Mouse (Mus musculus): ENCODE measurements at regions not wholly inside any gene's neighbourhood (a gene's known extent, or its start where the extent isn't known, plus 50 kb on each side); places are given as distances from the start of the nearest gene placed in this dataset.
A peak's percentile ranks its signal among the peaks of the same experiment; 100 is the strongest.

DNA sequence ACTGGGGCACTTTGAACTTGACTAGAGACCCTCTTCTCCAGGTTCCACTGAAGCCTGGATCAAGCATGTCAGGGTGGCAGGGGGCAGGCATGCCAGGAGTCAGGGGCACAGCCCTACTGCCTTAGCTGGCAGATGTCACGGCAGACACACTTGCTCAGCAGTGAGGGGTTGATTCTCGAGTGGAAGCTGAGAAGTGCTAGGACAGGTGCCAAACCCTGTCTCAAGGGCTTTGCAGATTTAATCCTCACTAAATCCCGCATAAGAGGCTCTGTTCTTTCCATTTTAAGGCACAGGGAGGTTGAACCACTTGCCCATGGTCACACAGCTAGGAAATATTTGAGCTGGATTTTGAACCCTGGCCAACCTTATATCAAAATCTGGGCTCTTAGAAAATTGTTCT lies 223.5 kb upstream of the Mvb12b start:
- no peak for DNase-seq

DNA sequence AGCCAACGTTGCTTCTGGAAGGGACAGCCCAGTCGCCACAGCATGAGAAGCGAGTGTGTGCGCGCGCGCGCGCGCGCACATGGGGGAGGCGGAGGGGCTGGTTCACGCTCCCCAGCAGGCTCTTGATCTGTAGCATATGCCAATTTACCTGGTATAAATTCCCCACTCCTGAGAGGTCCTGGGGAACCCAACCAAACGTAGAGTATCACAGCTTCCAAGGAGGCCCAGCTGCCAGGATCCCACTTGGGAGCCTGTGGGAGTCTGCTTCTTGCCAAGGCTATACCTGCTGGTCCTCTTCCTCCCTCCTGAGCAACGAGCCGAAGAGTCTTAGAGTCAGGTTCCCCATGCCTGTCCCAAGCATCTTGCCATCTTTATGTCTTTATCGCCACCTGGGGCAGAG lies 222.8 kb upstream of the Mvb12b start:
- no peak for DNase-seq

- DNase-seq = no peak
Observed at GRCm38 (mm10) chr2:34107566-34108303, 220.0 kb upstream of the Mvb12b start.

DNA sequence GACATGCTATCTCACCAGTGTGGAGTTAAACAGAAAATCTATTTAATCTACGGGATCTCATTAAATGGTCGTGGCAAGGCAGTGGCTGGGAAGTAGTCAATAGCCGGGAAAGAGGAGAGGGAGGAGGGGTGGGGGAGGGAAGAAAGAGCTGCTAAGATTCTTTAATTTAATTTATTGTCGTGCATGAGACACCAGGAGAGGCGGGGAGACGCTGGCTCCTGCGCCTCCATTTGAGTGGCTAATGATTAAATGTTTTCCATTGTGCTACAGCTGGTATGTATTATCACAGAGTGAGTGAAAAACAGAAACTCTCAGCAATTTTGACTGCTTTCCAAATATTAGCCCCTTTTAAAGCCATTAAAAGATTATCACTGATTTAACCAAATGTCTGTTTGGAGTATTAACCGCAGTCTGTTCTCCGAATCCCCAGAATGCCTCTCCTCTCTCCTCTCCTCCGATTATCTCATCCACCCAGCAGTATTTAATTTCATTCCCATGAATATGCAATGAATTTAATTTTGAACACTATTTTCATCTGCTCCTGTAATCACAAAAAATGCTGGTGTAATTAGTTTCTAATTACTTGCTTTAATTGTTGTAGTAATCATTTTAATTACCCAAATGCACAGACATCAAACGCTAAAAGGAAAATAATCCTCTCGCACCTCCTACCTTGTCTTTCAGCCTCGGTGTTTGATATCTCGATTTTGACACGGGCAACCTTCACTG lies 219.3 kb upstream of the Mvb12b start:
- no peak for DNase-seq

- no peak for DNase-seq
Observed at GRCm38 (mm10) chr2:34106245-34106644, 218.5 kb upstream of the Mvb12b start.

DNA sequence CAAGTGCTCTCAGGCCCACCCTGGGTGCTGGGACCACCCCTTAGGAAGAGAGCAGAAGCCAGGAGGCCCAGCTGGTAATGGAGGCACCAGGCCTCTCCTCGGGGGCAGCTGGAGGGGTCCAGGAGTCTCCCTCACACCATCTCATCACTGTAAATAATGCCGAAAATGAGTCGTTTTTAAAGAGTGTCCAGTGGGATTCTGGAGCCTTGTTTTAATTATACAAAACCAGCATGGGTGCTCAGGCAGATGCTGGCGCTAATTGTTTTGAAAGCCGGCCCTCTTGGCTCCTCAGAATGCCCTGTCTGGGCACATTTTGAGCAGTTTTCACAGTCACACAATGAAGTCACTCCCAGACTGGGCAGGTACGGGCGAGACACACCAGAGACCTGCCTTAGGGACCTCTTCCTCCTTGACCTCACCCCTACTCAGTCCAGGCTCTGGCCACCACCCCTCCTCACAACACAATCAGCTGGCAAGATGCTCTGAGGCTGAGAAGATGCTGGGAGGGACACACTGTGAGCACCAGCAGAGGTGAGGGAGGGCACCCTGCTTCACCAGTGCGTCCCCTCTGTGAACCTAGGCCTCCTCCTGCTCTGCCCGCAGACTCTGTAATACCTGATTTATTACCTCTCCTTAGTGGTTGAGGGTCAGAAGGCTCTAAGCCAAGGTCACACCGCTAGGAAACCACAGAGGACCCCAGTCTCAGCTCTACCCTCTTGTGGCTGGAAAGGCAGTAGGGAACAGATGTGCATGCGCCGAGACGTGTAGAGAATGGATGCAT lies 217.7 kb upstream of the Mvb12b start:
- DNase-seq = no peak

DNA sequence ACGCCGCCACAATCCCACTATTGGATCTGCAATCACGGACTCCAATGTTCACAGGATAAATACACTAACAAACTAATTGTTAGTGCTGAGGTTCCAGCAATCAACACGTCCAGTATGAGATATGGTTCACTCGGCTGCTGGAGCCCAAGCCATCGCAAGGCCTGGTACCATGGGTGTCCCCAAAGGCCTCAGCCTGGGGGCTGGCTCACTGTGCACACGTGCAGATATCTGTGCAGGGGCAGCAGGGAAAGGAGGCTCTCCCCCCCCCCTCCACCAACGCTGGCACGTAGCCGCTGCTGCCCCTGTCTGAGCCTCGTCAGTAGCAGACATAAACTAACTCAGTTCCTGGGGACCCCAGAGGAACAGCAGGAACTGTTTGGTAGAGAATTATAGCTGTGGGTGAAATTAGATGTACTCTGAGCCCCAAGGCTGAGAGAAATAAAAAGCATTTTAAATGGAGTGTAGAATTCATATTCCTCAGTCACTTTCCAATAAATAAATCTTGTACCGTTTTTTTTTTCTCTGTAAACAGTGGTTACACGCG lies 210.3 kb upstream of the Mvb12b start:
- no peak for DNase-seq

GRCm38 (mm10) chr2:34096561-34096960 lies 208.8 kb upstream of the Mvb12b start:
- no peak for DNase-seq

DNA sequence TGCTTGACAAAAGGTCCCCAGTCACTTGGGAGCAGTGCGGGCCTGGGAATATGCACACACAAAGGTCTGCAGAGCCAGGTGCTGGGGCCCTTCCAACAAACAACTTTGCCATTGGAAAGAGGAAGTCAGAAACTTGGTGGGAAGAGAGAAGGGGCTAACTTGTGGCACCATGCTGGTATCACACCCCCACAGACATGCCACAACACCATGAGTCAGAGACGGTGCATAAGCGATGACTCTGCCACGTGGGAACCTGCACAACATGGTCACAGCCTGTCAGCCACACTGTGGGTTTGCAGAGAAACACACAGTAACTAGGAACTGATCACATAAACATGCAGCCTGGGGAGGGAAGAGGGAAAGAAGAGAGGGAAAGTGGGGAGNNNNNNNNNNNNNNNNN lies 201.1 kb upstream of the Mvb12b start:
- DNase-seq = no peak

GRCm38 (mm10) chr2:34086130-34086529 lies 198.4 kb upstream of the Mvb12b start:
- DNase-seq = no peak

GRCm38 (mm10) chr2:34084513-34084912 lies 196.8 kb upstream of the Mvb12b start:
- no peak for DNase-seq

GRCm38 (mm10) chr2:34082486-34082885 lies 194.7 kb upstream of the Mvb12b start:
- no peak for DNase-seq

- DNase-seq = no peak
Observed at GRCm38 (mm10) chr2:34080176-34080575, 192.4 kb upstream of the Mvb12b start.

DNA sequence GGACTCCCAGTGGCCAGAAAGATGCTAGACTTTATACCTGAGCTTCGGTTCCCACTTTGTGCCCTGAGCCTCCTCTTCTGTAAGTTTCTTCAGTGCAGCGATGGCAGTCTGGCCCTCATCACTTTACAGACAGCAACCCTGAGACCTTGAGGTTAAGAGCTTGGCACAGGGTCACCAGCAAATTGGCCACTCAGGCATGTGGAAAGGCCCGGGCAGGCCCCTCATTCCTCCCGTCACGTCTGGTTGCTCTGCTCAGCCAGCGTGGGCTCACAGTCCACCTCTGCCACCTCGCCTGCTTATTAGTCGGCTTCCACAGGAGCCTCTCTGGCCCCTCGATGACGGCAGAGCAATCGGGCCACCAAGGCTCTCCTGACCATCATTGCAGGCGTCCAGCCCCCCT lies 191.5 kb upstream of the Mvb12b start:
- DNase-seq = no peak

DNA sequence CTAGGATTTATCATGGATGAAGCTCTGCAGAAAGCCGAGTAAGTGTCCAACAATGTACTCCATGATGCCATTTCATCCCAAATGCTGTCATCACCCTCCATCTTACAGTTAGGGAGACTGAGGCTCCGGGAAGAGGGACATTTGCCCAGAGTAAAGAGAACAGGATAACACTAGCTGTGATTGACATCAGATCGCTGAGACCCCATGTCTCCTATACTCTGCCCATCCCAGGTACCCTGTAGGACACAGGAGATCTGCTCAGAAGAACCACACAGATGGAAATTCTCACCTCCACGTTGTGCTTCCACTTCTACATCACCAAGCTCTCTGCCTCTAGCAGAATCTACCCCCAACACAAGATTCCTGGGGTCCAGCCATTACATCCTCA lies 191.1 kb upstream of the Mvb12b start:
- DNase-seq = no peak

DNA sequence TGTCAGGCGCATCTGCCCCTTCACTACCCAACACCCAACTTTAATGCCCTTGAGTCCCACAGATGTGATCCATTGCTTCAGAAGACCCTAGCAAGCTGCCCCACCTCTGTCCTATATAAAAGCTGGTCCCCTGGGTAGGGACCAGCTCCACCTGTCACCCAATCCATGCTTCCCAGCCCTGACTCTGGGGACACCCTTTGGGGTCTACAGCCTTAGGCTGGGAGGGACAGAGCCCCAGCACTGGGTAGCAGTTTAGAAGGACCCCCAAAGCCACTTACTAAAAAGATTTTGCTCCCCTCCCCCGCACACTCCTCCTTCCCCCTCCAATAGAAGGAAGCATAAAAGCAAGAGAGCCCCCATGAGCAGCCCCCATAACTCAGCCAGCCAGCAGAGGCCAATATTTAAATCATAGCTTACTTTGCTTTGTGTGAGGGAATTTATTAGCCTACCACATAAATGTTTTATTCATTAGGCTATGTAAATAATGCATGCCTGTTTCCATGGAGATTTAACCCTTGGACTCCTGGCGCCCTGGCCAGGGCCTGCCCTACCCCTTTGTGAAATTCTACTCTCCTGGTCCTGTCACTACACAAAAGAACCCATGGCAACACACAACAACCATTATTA lies 190.6 kb upstream of the Mvb12b start:
- DNase-seq = no peak

DNA sequence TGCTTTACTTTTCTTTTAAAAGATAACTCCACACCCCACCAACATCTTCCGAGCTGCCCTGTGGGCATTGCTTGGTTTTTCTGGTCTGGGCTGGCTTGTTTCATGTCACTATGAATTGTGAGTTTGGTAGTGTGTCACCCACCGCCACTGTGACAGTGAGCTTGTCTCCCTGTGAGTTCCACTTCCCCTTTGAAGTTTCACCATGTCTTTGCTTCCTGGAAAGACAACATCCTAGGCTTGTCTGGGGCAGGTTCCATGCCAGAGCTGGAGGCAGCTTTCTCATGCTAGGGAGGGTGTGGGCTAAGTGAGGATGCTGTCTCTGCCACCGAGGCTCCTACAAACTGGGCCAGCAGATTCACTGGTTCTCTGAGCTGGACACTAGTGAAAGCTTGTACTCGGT lies 188.6 kb upstream of the Mvb12b start:
- peak; percentile 12 for DNase-seq

- no peak for DNase-seq
Observed at GRCm38 (mm10) chr2:34074066-34074465, 186.3 kb upstream of the Mvb12b start.

GRCm38 (mm10) chr2:34065592-34065991 lies 177.8 kb upstream of the Mvb12b start:
- DNase-seq = no peak

GRCm38 (mm10) chr2:34065090-34065489 lies 177.3 kb upstream of the Mvb12b start:
- peak; percentile 7 to 10 for DNase-seq

GRCm38 (mm10) chr2:34056552-34056951 lies 168.8 kb upstream of the Mvb12b start:
- no peak for DNase-seq

GRCm38 (mm10) chr2:34043064-34043463 lies 155.3 kb upstream of the Mvb12b start:
- no peak for DNase-seq

GRCm38 (mm10) chr2:34042336-34042735 lies 154.6 kb upstream of the Mvb12b start:
- no peak for DNase-seq

Measured in B cell, adult 2 months (primary cell).